Mouse (Mus musculus) erythroblast, embryonic 14.5 days (primary cell): ENCODE results near the gene Hecw1. TPM values are rescaled to one million over a fixed set of nuclear protein-coding genes. Genes with fewer than 3 reads are reported as not detected.
"Not testable (repeated sequence)": the region's sequence is repeated elsewhere in the genome, so short reads cannot be mapped to it uniquely, and the experiment has no call there.

ENCODE experiments used
- H3K27me3 ChIP-seq: 2 replicates; pipeline ENCODE4 v1.6.1; 2012; ENCODE audit warnings: inconsistent platforms; ENCODE audit not compliant: control insufficient read depth
- H3K36me3 ChIP-seq: 2 replicates; pipeline ENCODE4 v1.6.1; 2012; ENCODE audit warnings: mild to moderate bottlenecking, inconsistent platforms; ENCODE audit not compliant: control insufficient read depth
- H3K4me1 ChIP-seq: 2 replicates; pipeline ENCODE4 v1.6.1; 2012; ENCODE audit warnings: inconsistent platforms; ENCODE audit not compliant: control insufficient read depth
- H3K4me3 ChIP-seq: replicated peaks from 2 replicates; pipeline ENCODE3; 2012; ENCODE audit warnings: moderate library complexity, mild to moderate bottlenecking, inconsistent platforms
- H3K9me3 ChIP-seq: 2 replicates; pipeline ENCODE4 v1.6.1; 2012; ENCODE audit warnings: low read length, inconsistent platforms, mixed read lengths; ENCODE audit not compliant: control insufficient read depth
- GATA1 ChIP-seq: IDR thresholded peaks from 2 replicates; pipeline ENCODE4 v1.6.1; 2012; ENCODE audit warnings: low read length, inconsistent platforms, mixed read lengths
- TAL1 ChIP-seq: IDR thresholded peaks from 3 replicates; pipeline ENCODE4 v1.6.1; 2012; ENCODE audit warnings: low read length, inconsistent platforms, mixed read lengths
- polyA plus RNA-seq: library from polyadenylated mRNA; stranded (reverse); fragments of >175 nt; gene quantifications from 2 replicates; pipeline ENCODE4 v1.2.3, GENCODE M21; 2012

Gene Hecw1
- polyA plus RNA-seq, 1 experiment = 0.07 TPM

GRCm38 (mm10) chr13:14271476-14271875 is 251.6 kb downstream of the Hecw1 start:
- Histone ChIP-seq H3K4me1 (no peaks in the 10 kb centered on the region), H3K4me3 (no peak overlapping the region), H3K9me3 (no peaks in the 10 kb centered on the region), H3K36me3 (no peaks in the 10 kb centered on the region), H3K27me3 (no peaks in the 10 kb centered on the region)
- TF ChIP-seq TAL1 = no peak
- no peak for TF ChIP-seq GATA1

- H3K4me1 ChIP-seq, H3K4me3 ChIP-seq, H3K36me3 ChIP-seq, H3K27me3 ChIP-seq, H3K9me3 ChIP-seq: not testable (repeated sequence)
These were observed 262.1 kb downstream of the Hecw1 start for GRCm38 (mm10) chr13:14260939-14261338.

- TF ChIP-seq TAL1 (no peak), GATA1 (no peak)
- Histone ChIP-seq H3K36me3 (no peaks in the 10 kb centered on the region), H3K4me1 (no peaks in the 10 kb centered on the region), H3K4me3 (no peak overlapping the region), H3K27me3 (no peaks in the 10 kb centered on the region), H3K9me3 (no peaks in the 10 kb centered on the region)
These were observed 277.1 kb downstream of the Hecw1 start for GRCm38 (mm10) chr13:14245946-14246345.

GRCm38 (mm10) chr13:14179669-14180068 is 343.4 kb downstream of the Hecw1 start:
- Histone ChIP-seq H3K4me3 (no peak overlapping the region), H3K9me3 (no peaks in the 10 kb centered on the region), H3K4me1 (no peaks in the 10 kb centered on the region), H3K36me3 (peaks cover 27% of the 10 kb centered on the region), H3K27me3 (no peaks in the 10 kb centered on the region)
- TF ChIP-seq TAL1 (no peak), GATA1 (no peak)

GRCm38 (mm10) chr13:14177989-14178388 is 345.0 kb downstream of the Hecw1 start:
- Histone ChIP-seq H3K4me1 (no peaks in the 10 kb centered on the region), H3K36me3 (peaks cover 22% of the 10 kb centered on the region), H3K27me3 (no peaks in the 10 kb centered on the region), H3K4me3 (no peak overlapping the region), H3K9me3 (no peaks in the 10 kb centered on the region)
- TF ChIP-seq GATA1 = no peak
- TF ChIP-seq TAL1 = no peak

Other genes starting within 250 kb of the Hecw1 start
- gene Mrpl32, start 89.9 kb upstream of the Hecw1 start, polyA plus RNA-seq = 1.8 and 2.9 TPM in 2 replicates
- gene Psma2, start 90.0 kb upstream of the Hecw1 start, polyA plus RNA-seq = 0.50 and 1.0 TPM in 2 replicates
- 0.02 and 0.04 TPM in 2 replicates for gene AW209491, start 106.9 kb upstream of the Hecw1 start, polyA plus RNA-seq